Mouse (Mus musculus) bone marrow, adult 2 months (tissue): ENCODE data around the gene Ufd1.

Experiments used
- CTCF ChIP-seq: fragments of 200-500 bp; IDR thresholded peaks from 2 replicates; pipeline ENCODE4 v1.5.1; 2011; ENCODE audit warnings: low read length, control low read depth; ENCODE audit not compliant: control insufficient read depth, insufficient read depth
- POLR2A ChIP-seq: fragments of 200-500 bp; IDR thresholded peaks from 2 replicates; pipeline ENCODE4 v1.6.1; 2011; ENCODE audit warnings: low read depth, mild to moderate bottlenecking, control low read depth, low read length, borderline replicate concordance; ENCODE audit not compliant: control insufficient read depth

GRCm38 (mm10) chr16:18769501-18769900, 42.1 kb upstream of the Ufd1 start:
- TF ChIP-seq CTCF (no peak), POLR2A (no peak)
